Mouse (Mus musculus) forebrain, embryonic 16.5 days (tissue): ENCODE results near the gene Suds3. TPM values are rescaled to one million over a fixed set of nuclear protein-coding genes. Genes with fewer than 3 reads are reported as not detected.

Source experiments
- ATAC-seq: fragments of 200-750 bp; cut with Nextera tagmentation; 2 replicates; pipeline ENCODE4 v1.8.0; 2017; ENCODE audit warnings: mild to moderate bottlenecking, moderate library complexity
- H3K27ac ChIP-seq: fragments of 300-500 bp; sonication (generic); 2 replicates; pipeline ENCODE4 v1.5.1; 2014; ENCODE audit warnings: low read length, control low read depth
- H3K27me3 ChIP-seq: fragments of 300-500 bp; sonication (generic); replicated peaks from 2 replicates; pipeline ENCODE4 v1.6.1; 2014; ENCODE audit warnings: low read length; ENCODE audit not compliant: control insufficient read depth, insufficient read depth
- H3K36me3 ChIP-seq: fragments of 300-500 bp; sonication (generic); 2 replicates; pipeline ENCODE4 v1.6.1; 2014; ENCODE audit not compliant: control insufficient read depth, insufficient read depth
- H3K4me1 ChIP-seq: fragments of 300-500 bp; sonication (generic); replicated peaks from 2 replicates; pipeline ENCODE4 v1.6.1; 2014; ENCODE audit warnings: low read length; ENCODE audit not compliant: control insufficient read depth, insufficient read depth
- H3K4me2 ChIP-seq: fragments of 300-500 bp; sonication (generic); 2 replicates; pipeline ENCODE4 v1.6.1; 2014; ENCODE audit warnings: mild to moderate bottlenecking, low read length, control low read depth
- H3K4me3 ChIP-seq: fragments of 300-500 bp; sonication (generic); replicated peaks from 2 replicates; pipeline ENCODE4 v1.5.1; 2014; ENCODE audit warnings: mild to moderate bottlenecking, low read length, control low read depth
- H3K9ac ChIP-seq: fragments of 300-500 bp; sonication (generic); replicated peaks from 2 replicates; pipeline ENCODE4 v1.6.1; 2014; ENCODE audit warnings: low read depth, low read length, control low read depth
- H3K9me3 ChIP-seq: fragments of 300-500 bp; sonication (generic); 2 replicates; pipeline ENCODE4 v1.6.1; 2016; ENCODE audit warnings: low read length; ENCODE audit not compliant: control insufficient read depth
- WGBS: fragments of 180-500 bp; shearing (Covaris S2); extraction: QIAGEN DNeasy Blood & Tissue Kit; methylation state at CpG from one replicate; pipeline ENCODE4 v1.1.7; 2014; 5-methylcytosine and 5-hydroxymethylcytosine counted together
- polyA plus RNA-seq: library from polyadenylated mRNA; unstranded; fragments of >200 nt; fragmentation: Nextera tagmentation; extraction: Ambion mirVana; gene quantifications from 2 replicates; pipeline ENCODE4 v1.2.1, GENCODE M21; 2015

Suds3 gene
- polyA plus RNA-seq, 1 experiment from 2014 or later = 83.0 TPM

DNA sequence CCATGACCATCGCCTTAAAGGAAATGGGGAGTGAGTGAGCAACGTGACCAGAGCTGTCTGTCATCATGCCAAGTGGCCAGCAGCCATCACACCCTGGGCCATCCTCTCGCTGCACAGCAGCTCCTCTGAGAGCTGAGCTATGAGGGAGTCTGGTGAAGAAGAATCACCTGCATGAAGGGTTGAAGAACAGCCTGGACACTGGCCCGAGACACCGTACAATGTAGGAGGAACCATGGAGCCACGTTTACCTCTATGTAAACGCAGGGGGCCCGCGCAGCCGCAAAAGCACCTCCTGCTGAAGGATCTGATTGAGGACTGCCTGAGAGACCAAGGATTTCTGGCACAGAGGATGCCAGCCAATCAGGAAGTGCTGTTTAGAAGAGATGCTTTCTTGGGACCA lies 70.8 kb downstream of the Suds3 start:
- no peak for ATAC-seq
- Histone ChIP-seq H3K9me3 (no peaks in the 10 kb centered on the region), H3K36me3 (no peaks in the 10 kb centered on the region)

GRCm38 (mm10) chr5:117042661-117043060 lies 73.3 kb downstream of the Suds3 start:
- Histone ChIP-seq H3K4me1 (no peaks in the 10 kb centered on the region), H3K27me3 (no peaks in the 10 kb centered on the region), H3K9ac (no peak overlapping the region), H3K4me2 (no peak overlapping the region), H3K27ac (no peak overlapping the region), H3K4me3 (no peak overlapping the region), H3K36me3 (no peaks in the 10 kb centered on the region), H3K9me3 (no peaks in the 10 kb centered on the region)
- no peak for ATAC-seq
- WGBS = 72% methylated on average over 11 of the region's 11 CpGs

More for the DNA sequence above, 70.8 kb downstream of the Suds3 start:
- no peaks in the 10 kb centered on the region for H3K4me1 ChIP-seq
- WGBS = 65% methylated on average over 10 of the region's 10 CpGs
- H3K4me3 ChIP-seq = no peak overlapping the region
- no peaks in the 10 kb centered on the region for H3K27me3 ChIP-seq
- H3K4me2 ChIP-seq = no peak overlapping the region
- H3K9ac ChIP-seq = no peak overlapping the region
- no peak overlapping the region for H3K27ac ChIP-seq

Other genes starting within 250 kb of the Suds3 start
- 58.1 and 58.2 TPM in 2 replicates for gene Taok3, start 4.0 kb upstream of the Suds3 start, polyA plus RNA-seq
- gene Pebp1, start 171.5 kb upstream of the Suds3 start, polyA plus RNA-seq = 1,113 and 1,180 TPM in 2 replicates
- gene Vsig10, start 203.0 kb upstream of the Suds3 start, polyA plus RNA-seq = 1.5 and 2.1 TPM in 2 replicates
- gene Wsb2, start 241.2 kb upstream of the Suds3 start, polyA plus RNA-seq = 216 and 227 TPM in 2 replicates